Mouse (Mus musculus) lung, embryonic 14.5 days (tissue): ENCODE results near the gene Asic4. TPM values are rescaled to one million over a fixed set of nuclear protein-coding genes. Genes with fewer than 3 reads are reported as not detected.
A peak's percentile ranks its signal among the peaks of the same experiment; 100 is the strongest.

Source experiments
- ATAC-seq: fragments of 200-750 bp; cut with Nextera tagmentation; 2 replicates; pipeline ENCODE4 v1.8.0; 2017; ENCODE audit warnings: mild to moderate bottlenecking, moderate TSS enrichment, moderate library complexity; ENCODE audit not compliant: insufficient read depth
- DNase-seq: peaks from one replicate; pipeline ENCODE4 v3.0.0-alpha.2; 2015
- H3K27ac ChIP-seq: fragments of 300-500 bp; sonication (generic); 2 replicates; pipeline ENCODE4 v1.5.1; 2014; ENCODE audit warnings: low read depth, mild to moderate bottlenecking, moderate library complexity
- H3K27me3 ChIP-seq: fragments of 300-500 bp; sonication (generic); 2 replicates; pipeline ENCODE4 v1.6.1; 2014; ENCODE audit warnings: low read length, control low read depth; ENCODE audit not compliant: insufficient read depth
- H3K36me3 ChIP-seq: fragments of 300-500 bp; sonication (generic); 2 replicates; pipeline ENCODE4 v1.6.1; 2014; ENCODE audit warnings: control low read depth; ENCODE audit not compliant: insufficient read depth
- H3K4me1 ChIP-seq: fragments of 300-500 bp; sonication (generic); 2 replicates; pipeline ENCODE4 v1.6.1; 2014; ENCODE audit warnings: antibody characterized with exemption, control low read depth; ENCODE audit not compliant: insufficient read depth
- H3K4me2 ChIP-seq: fragments of 300-500 bp; sonication (generic); 2 replicates; pipeline ENCODE4 v1.6.1; 2014; ENCODE audit warnings: mild to moderate bottlenecking
- H3K4me3 ChIP-seq: fragments of 300-500 bp; sonication (generic); 2 replicates; pipeline ENCODE4 v1.5.1; 2014; ENCODE audit warnings: low read depth, low read length
- H3K9ac ChIP-seq: fragments of 300-500 bp; sonication (generic); 2 replicates; pipeline ENCODE4 v1.6.1; 2014
- H3K9me3 ChIP-seq: fragments of 300-500 bp; sonication (generic); 2 replicates; pipeline ENCODE4 v1.6.1; 2016; ENCODE audit warnings: low read depth, low read length, control low read depth
- CTCF ChIP-seq: IDR thresholded peaks from 2 replicates; pipeline ENCODE4 v1.5.1; 2016; ENCODE audit warnings: antibody characterized with exemption, low read depth
- WGBS: fragments of 180-500 bp; shearing (Covaris S2); extraction: QIAGEN DNeasy Blood & Tissue Kit; methylation state at CpG from one replicate; pipeline ENCODE4 v1.1.7; 2014; 5-methylcytosine and 5-hydroxymethylcytosine counted together
- polyA plus RNA-seq: library from polyadenylated mRNA; unstranded; fragments of >200 nt; fragmentation: Nextera tagmentation; extraction: Ambion mirVana; gene quantifications from 2 replicates; pipeline ENCODE4 v1.2.1, GENCODE M21; 2014

The Asic4 gene
- polyA plus RNA-seq, 1 experiment from 2014 or later, result 0.12 TPM

DNA sequence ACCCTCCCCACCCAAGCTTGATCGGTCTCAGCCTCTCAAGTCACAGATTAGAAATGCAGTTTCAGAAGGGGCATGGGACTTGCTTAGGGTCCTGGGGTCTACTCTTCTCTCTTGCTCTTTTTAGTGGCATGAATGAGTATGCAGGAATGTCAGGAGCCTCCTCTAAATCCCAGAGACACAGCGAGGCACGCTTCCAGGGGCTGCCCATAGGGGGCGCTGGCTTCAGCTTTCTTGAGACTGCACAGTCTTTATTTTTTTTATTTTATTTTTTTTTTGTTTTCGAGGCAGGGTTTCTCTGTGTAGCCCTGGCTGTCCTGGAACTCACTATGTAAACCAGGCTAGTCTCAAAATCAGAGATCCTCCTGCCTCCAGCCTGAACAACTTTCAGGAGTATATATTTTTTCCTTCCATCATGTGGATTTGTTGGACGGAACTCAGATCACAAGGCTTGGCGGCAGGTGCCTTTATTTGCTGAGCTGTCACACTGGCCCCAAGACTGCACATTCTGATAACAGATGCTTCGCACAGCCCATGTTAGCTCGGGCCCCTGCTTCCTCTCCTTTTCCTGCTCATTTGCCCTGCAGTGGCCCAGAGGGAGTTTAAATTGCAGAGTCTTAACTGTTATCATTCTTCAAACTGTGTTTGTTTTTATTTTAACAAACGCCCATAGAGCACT is 24.3 kb upstream of the Asic4 start:
- Histone ChIP-seq H3K27me3 (peaks cover 41% of the 10 kb centered on the region), H3K4me1 (0 out of 2 replicates have a peak, but pooled peaks cover 6% of the 10 kb centered on the region), H3K9ac (no peak overlapping the region), H3K27ac (no peak overlapping the region), H3K36me3 (0 out of 2 replicates have a peak, but pooled peaks cover 10% of the 10 kb centered on the region), H3K4me2 (no peak overlapping the region), H3K4me3 (no peak overlapping the region), H3K9me3 (no peaks in the 10 kb centered on the region)
- ATAC-seq (no peak), DNase-seq (peak; percentile 87)
- WGBS, result 21% methylated on average over 10 of the region's 10 CpGs
- peak; percentile 75 for TF ChIP-seq CTCF

- no peaks in the 10 kb centered on the region for H3K9me3 ChIP-seq
- no peaks in the 10 kb centered on the region for H3K27me3 ChIP-seq
- peak; percentile 89 for ATAC-seq
- H3K36me3 ChIP-seq, result peaks cover 6% of the 10 kb centered on the region
- H3K4me3 ChIP-seq, result peak within 1 kb of the TSS; percentile 66
- peak within 1 kb of the TSS; percentile 75; the same call in 1 of the 2 replicates for H3K27ac ChIP-seq
- 5% methylated on average over 28 of the region's 28 CpGs for WGBS
- peaks cover 7% of the 10 kb centered on the region; the same call in 1 of the 2 replicates for H3K4me1 ChIP-seq
- peak within 1 kb of the TSS; percentile 77 for H3K9ac ChIP-seq
- no peak for TF ChIP-seq CTCF
- H3K4me2 ChIP-seq, result peak within 1 kb of the TSS; percentile 87
- DNase-seq, result peak; percentile 96
Observed at GRCm38 (mm10) chr1:75435475-75436328, 14.5 kb upstream of the Asic4 start, which contains the start of gene Gmppa. TSS of gene Gmppa (plus strand) at chr1:75435930.

- peaks cover 7% of the 10 kb centered on the region; the same call in 1 of the 2 replicates for H3K4me1 ChIP-seq
- peaks cover 17% of the 10 kb centered on the region for H3K36me3 ChIP-seq
- H3K27me3 ChIP-seq, result no peaks in the 10 kb centered on the region
- WGBS, result 78% methylated on average over 8 of the region's 9 CpGs
- TF ChIP-seq CTCF, result no peak
- H3K4me2 ChIP-seq, result no peak overlapping the region
- no peak overlapping the region for H3K9ac ChIP-seq
- DNase-seq (no peak), ATAC-seq (no peak)
- no peaks in the 10 kb centered on the region for H3K9me3 ChIP-seq
- H3K27ac ChIP-seq, result no peak overlapping the region
- no peak overlapping the region for H3K4me3 ChIP-seq
Observed at GRCm38 (mm10) chr1:75438782-75439181, 11.5 kb upstream of the Asic4 start.

DNA sequence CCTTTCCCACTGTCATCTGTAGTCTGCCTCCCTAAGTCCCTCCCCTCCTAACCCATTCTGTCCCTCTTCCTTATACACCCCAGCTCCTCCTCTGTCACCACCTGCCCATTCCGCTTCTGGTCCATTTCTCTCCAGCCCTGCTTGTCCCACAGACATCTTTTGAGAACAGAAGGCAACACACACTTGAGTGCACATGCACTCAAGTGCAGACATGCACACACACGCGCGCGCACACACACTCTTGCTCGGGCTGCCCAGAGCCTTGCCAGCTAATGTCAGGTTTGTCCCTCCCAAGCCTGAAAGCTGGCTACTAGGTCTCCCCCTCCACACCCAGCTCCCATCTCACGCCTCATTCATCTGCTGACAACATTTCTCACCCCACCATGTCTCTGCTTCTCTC is 9.6 kb upstream of the Asic4 start:
- Histone ChIP-seq H3K27me3 (peaks cover 12% of the 10 kb centered on the region), H3K27ac (no peak overlapping the region), H3K36me3 (peaks cover 17% of the 10 kb centered on the region), H3K9me3 (no peaks in the 10 kb centered on the region), H3K4me3 (no peak overlapping the region), H3K4me2 (no peak overlapping the region), H3K9ac (no peak overlapping the region), H3K4me1 (peaks cover 12% of the 10 kb centered on the region)
- no peak for TF ChIP-seq CTCF
- DNase-seq (no peak), ATAC-seq (no peak)
- WGBS, result 89% methylated on average over 7 of the region's 7 CpGs

DNA sequence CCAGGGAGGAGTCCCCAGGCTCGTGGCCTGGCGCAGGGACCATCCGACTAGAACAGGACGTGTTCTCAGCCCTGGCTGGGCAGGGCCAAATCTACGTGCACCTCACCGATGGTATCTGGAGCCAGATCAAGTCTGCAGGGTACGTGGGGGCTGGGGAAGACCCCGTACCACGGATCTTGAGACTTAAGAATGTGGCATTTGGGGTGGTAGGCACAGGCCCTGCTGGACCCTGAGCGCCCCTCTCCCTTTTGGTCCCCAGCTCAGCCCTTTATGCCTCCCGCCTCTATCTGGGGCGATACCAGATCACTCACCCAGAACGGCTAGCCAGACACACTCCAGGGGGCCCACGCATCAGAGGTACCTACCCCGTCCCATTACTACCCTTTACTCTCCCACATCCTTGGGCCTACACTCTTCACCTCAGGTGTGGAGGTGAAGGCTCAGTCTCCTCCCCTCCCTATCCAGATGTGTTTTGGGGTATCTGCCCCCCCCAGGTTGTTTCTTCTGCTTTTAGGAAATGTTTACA is 8.7 kb upstream of the Asic4 start:
- Histone ChIP-seq H3K4me1 (peaks cover 15% of the 10 kb centered on the region), H3K9ac (no peak overlapping the region), H3K4me3 (no peak overlapping the region), H3K36me3 (peaks cover 17% of the 10 kb centered on the region), H3K27me3 (peaks cover 20% of the 10 kb centered on the region), H3K27ac (no peak overlapping the region), H3K4me2 (no peak overlapping the region), H3K9me3 (no peaks in the 10 kb centered on the region)
- DNase-seq (no peak), ATAC-seq (no peak)
- no peak for TF ChIP-seq CTCF
- 83% methylated on average over 15 of the region's 15 CpGs for WGBS

DNA sequence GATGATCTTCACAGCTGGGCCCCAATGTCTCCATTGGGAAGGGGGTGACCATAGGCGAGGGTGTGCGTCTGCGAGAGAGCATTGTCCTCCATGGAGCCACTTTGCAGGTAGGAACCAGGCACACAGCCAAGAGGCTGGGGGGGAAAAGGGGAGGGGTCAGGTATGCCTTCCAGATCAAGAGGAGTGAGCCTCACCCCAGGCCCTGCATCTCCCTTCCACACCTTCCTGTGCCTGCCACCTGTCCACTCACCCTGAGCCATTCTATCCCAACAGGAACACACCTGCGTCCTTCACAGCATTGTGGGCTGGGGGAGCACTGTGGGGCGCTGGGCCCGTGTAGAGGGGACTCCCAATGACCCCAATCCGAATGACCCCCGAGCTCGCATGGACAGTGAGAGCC is 8.1 kb upstream of the Asic4 start:
- Histone ChIP-seq H3K4me3 (no peak overlapping the region), H3K27me3 (peaks cover 27% of the 10 kb centered on the region), H3K4me2 (no peak overlapping the region), H3K9ac (no peak overlapping the region), H3K36me3 (peaks cover 17% of the 10 kb centered on the region), H3K4me1 (peaks cover 16% of the 10 kb centered on the region), H3K27ac (no peak overlapping the region), H3K9me3 (no peaks in the 10 kb centered on the region)
- ATAC-seq (no peak), DNase-seq (no peak)
- WGBS, result 76% methylated on average over 9 of the region's 9 CpGs
- no peak for TF ChIP-seq CTCF

DNA sequence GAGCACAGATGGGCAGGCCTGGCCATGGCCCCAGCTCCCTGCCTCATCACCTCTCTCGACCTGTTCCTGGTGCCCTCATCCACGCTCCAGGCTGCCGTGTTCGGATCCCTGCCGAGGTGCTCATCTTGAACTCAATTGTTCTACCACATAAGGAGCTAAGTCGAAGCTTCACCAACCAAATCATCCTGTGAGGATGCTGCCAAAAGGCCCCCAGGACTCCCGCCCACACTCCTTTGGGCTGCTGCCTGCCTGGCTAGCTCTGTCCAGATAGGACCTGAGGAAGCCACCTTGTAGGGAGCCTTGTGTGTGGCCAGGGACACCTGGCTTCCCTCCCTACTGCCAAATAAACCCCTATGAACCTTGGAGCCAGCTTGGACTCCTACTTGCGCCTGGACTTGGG is 7.4 kb upstream of the Asic4 start:
- peaks cover 21% of the 10 kb centered on the region for H3K4me1 ChIP-seq
- peaks cover 33% of the 10 kb centered on the region for H3K27me3 ChIP-seq
- no peak overlapping the region for H3K4me2 ChIP-seq
- no peak overlapping the region for H3K27ac ChIP-seq
- DNase-seq (no peak), ATAC-seq (no peak)
- H3K9me3 ChIP-seq, result no peaks in the 10 kb centered on the region
- H3K36me3 ChIP-seq, result peaks cover 17% of the 10 kb centered on the region
- H3K4me3 ChIP-seq, result no peak overlapping the region
- no peak for TF ChIP-seq CTCF
- WGBS, result 59% methylated on average over 8 of the region's 8 CpGs
- H3K9ac ChIP-seq, result no peak overlapping the region
